Mouse (Mus musculus) neural tube, embryonic 11.5 days (tissue): ENCODE results near the gene Trip6. TPM values are rescaled to one million over a fixed set of nuclear protein-coding genes. Genes with fewer than 3 reads are reported as not detected.

Source experiments
- ATAC-seq: fragments of 200-750 bp; cut with Nextera tagmentation; 2 replicates; pipeline ENCODE4 v1.8.0; 2017; ENCODE audit warnings: moderate number of reproducible peaks, mild to moderate bottlenecking, moderate TSS enrichment, moderate library complexity; ENCODE audit not compliant: insufficient read depth, low FRiP score, low TSS enrichment
- DNase-seq: peaks from one replicate; pipeline ENCODE4 v3.0.0-alpha.2; 2015; ENCODE audit warnings: low spot score
- H3K27ac ChIP-seq: fragments of 300-500 bp; sonication (generic); 2 replicates; pipeline ENCODE4 v1.5.1; 2014; ENCODE audit warnings: low read depth, mild to moderate bottlenecking, low read length
- H3K27me3 ChIP-seq: fragments of 300-500 bp; sonication (generic); 2 replicates; pipeline ENCODE4 v1.6.1; 2014; ENCODE audit warnings: mild to moderate bottlenecking, low read length, mixed read lengths; ENCODE audit not compliant: control insufficient read depth, insufficient read depth
- H3K36me3 ChIP-seq: fragments of 300-500 bp; sonication (generic); 2 replicates; pipeline ENCODE4 v1.6.1; 2014; ENCODE audit warnings: mild to moderate bottlenecking, low read length, moderate library complexity, mixed read lengths; ENCODE audit not compliant: control insufficient read depth, insufficient read depth
- H3K4me1 ChIP-seq: fragments of 300-500 bp; sonication (generic); 2 replicates; pipeline ENCODE4 v1.6.1; 2014; ENCODE audit warnings: low read length, mixed read lengths; ENCODE audit not compliant: control insufficient read depth, insufficient read depth
- H3K4me2 ChIP-seq: fragments of 300-500 bp; sonication (generic); 2 replicates; pipeline ENCODE4 v1.6.1; 2014; ENCODE audit warnings: low read depth, mild to moderate bottlenecking, moderate library complexity
- H3K4me3 ChIP-seq: fragments of 300-500 bp; sonication (generic); 2 replicates; pipeline ENCODE4 v1.5.1; 2014; ENCODE audit warnings: low read depth, low read length
- H3K9ac ChIP-seq: fragments of 300-500 bp; sonication (generic); 2 replicates; pipeline ENCODE4 v1.6.1; 2014; ENCODE audit warnings: mild to moderate bottlenecking, low read length
- H3K9me3 ChIP-seq: fragments of 300-500 bp; sonication (generic); 2 replicates; pipeline ENCODE4 v1.6.1; 2016; ENCODE audit warnings: low read length; ENCODE audit not compliant: control insufficient read depth
- WGBS: fragments of 180-500 bp; shearing (Covaris S2); extraction: QIAGEN DNeasy Blood & Tissue Kit; methylation state at CpG from one replicate; pipeline ENCODE4 v1.1.7; 2014; 5-methylcytosine and 5-hydroxymethylcytosine counted together
- polyA plus RNA-seq: library from polyadenylated mRNA; unstranded; fragments of >200 nt; fragmentation: Nextera tagmentation; extraction: Ambion mirVana; gene quantifications from 2 replicates; pipeline ENCODE4 v1.2.1, GENCODE M21; 2014

Gene Trip6
- polyA plus RNA-seq, 1 experiment from 2014 or later, result 38.1 TPM

GRCm38 (mm10) chr5:137342407-137343012, 28.3 kb upstream of the Trip6 start:
- Histone ChIP-seq H3K4me1 (peaks cover 6% of the 10 kb centered on the region; the same call in 1 of the 2 replicates), H3K27ac (no peak overlapping the region), H3K4me2 (no peak overlapping the region), H3K9me3 (no peaks in the 10 kb centered on the region), H3K4me3 (no peak overlapping the region), H3K9ac (no peak overlapping the region), H3K27me3 (no peaks in the 10 kb centered on the region), H3K36me3 (no peaks in the 10 kb centered on the region)
- no peak for DNase-seq
- 85% methylated on average over 7 of the region's 7 CpGs for WGBS
- ATAC-seq, result no peak

GRCm38 (mm10) chr5:137340222-137340621, 26.0 kb upstream of the Trip6 start:
- H3K4me3 ChIP-seq, result no peak overlapping the region
- no peak overlapping the region for H3K27ac ChIP-seq
- 81% methylated on average over 6 of the region's 6 CpGs for WGBS

GRCm38 (mm10) chr5:137339290-137339979, 25.2 kb upstream of the Trip6 start:
- Histone ChIP-seq H3K4me2 (peak overlapping the region; percentile 84), H3K27ac (no peak overlapping the region; the same call in 1 of the 2 replicates), H3K27me3 (no peaks in the 10 kb centered on the region)

More at GRCm38 (mm10) chr5:137340222-137340621, 26.0 kb upstream of the Trip6 start:
- no peak for ATAC-seq
- peaks cover 6% of the 10 kb centered on the region; the same call in 1 of the 2 replicates for H3K4me1 ChIP-seq
- no peaks in the 10 kb centered on the region for H3K9me3 ChIP-seq
- no peak overlapping the region for H3K9ac ChIP-seq
- DNase-seq, result no peak
- H3K27me3 ChIP-seq, result no peaks in the 10 kb centered on the region
- H3K4me2 ChIP-seq, result peak overlapping the region; percentile 84; the same call in 1 of the 2 replicates
- no peaks in the 10 kb centered on the region for H3K36me3 ChIP-seq

GRCm38 (mm10) chr5:137338663-137339289, 24.6 kb upstream of the Trip6 start:
- Histone ChIP-seq H3K9ac (peak overlapping the region; percentile 66), H3K27me3 (no peaks in the 10 kb centered on the region), H3K4me3 (peak overlapping the region; percentile 32), H3K27ac (peak overlapping the region; percentile 76), H3K36me3 (no peaks in the 10 kb centered on the region), H3K4me1 (peaks cover 6% of the 10 kb centered on the region; the same call in 1 of the 2 replicates), H3K9me3 (no peaks in the 10 kb centered on the region), H3K4me2 (peak overlapping the region; percentile 84)
- peak; percentile 24; the same call in 1 of the 2 replicates for ATAC-seq
- no peak for DNase-seq
- WGBS, result 3% methylated on average over 11 of the region's 11 CpGs

More at GRCm38 (mm10) chr5:137339290-137339979, 25.2 kb upstream of the Trip6 start:
- no peaks in the 10 kb centered on the region for H3K36me3 ChIP-seq
- H3K9ac ChIP-seq, result peak overlapping the region; percentile 66
- peak; percentile 43; the same call in 1 of the 2 replicates for ATAC-seq
- peak; percentile 33 for DNase-seq
- WGBS, result 7% methylated on average over 22 of the region's 22 CpGs
- H3K4me3 ChIP-seq, result peak overlapping the region; percentile 32
- H3K4me1 ChIP-seq, result peaks cover 6% of the 10 kb centered on the region; the same call in 1 of the 2 replicates
- no peaks in the 10 kb centered on the region for H3K9me3 ChIP-seq

- no peaks in the 10 kb centered on the region for H3K9me3 ChIP-seq
- H3K4me3 ChIP-seq, result peak overlapping the region; percentile 32
- peak overlapping the region; percentile 84 for H3K4me2 ChIP-seq
- H3K27me3 ChIP-seq, result no peaks in the 10 kb centered on the region
- peak; percentile 75 for ATAC-seq
- H3K36me3 ChIP-seq, result no peaks in the 10 kb centered on the region
- DNase-seq, result peak; percentile 92
- peaks cover 6% of the 10 kb centered on the region; the same call in 1 of the 2 replicates for H3K4me1 ChIP-seq
- WGBS, result under 1% methylated on average over 19 of the region's 19 CpGs
- peak overlapping the region; percentile 66 for H3K9ac ChIP-seq
- H3K27ac ChIP-seq, result peak overlapping the region; percentile 76
These were observed 24.1 kb upstream of the Trip6 start for GRCm38 (mm10) chr5:137338256-137338655.

- Histone ChIP-seq H3K9ac (no peak overlapping the region), H3K36me3 (no peaks in the 10 kb centered on the region), H3K4me3 (no peak overlapping the region), H3K27ac (no peak overlapping the region), H3K27me3 (no peaks in the 10 kb centered on the region), H3K4me1 (peaks cover 6% of the 10 kb centered on the region; the same call in 1 of the 2 replicates), H3K4me2 (no peak overlapping the region), H3K9me3 (no peaks in the 10 kb centered on the region)
- WGBS, result 56% methylated on average over 8 of the region's 8 CpGs
- ATAC-seq, result no peak
- DNase-seq, result no peak
These were observed 23.0 kb upstream of the Trip6 start for GRCm38 (mm10) chr5:137337190-137337589.

GRCm38 (mm10) chr5:137335066-137335465, 20.9 kb upstream of the Trip6 start:
- ATAC-seq, result no peak
- Histone ChIP-seq H3K4me3 (no peak overlapping the region), H3K9me3 (no peaks in the 10 kb centered on the region), H3K27ac (no peak overlapping the region), H3K9ac (no peak overlapping the region), H3K36me3 (no peaks in the 10 kb centered on the region), H3K4me1 (peaks cover 6% of the 10 kb centered on the region; the same call in 1 of the 2 replicates), H3K27me3 (no peaks in the 10 kb centered on the region), H3K4me2 (no peak overlapping the region)
- 59% methylated on average over 6 of the region's 6 CpGs for WGBS
- DNase-seq, result no peak

GRCm38 (mm10) chr5:137334317-137334716, 20.1 kb upstream of the Trip6 start:
- no peak overlapping the region for H3K4me2 ChIP-seq
- no peaks in the 10 kb centered on the region for H3K9me3 ChIP-seq
- H3K27me3 ChIP-seq, result no peaks in the 10 kb centered on the region
- DNase-seq (no peak), ATAC-seq (no peak)
- H3K9ac ChIP-seq, result no peak overlapping the region
- H3K4me1 ChIP-seq, result peaks cover 6% of the 10 kb centered on the region; the same call in 1 of the 2 replicates
- 59% methylated on average over 10 of the region's 10 CpGs for WGBS
- H3K4me3 ChIP-seq, result no peak overlapping the region; the same call in 1 of the 2 replicates
- H3K27ac ChIP-seq, result no peak overlapping the region
- H3K36me3 ChIP-seq, result no peaks in the 10 kb centered on the region
